Mouse (Mus musculus): ENCODE measurements around the gene Sparc. TPM values are rescaled to one million over a fixed set of nuclear protein-coding genes. Genes with fewer than 3 reads are reported as not detected.

Gene Sparc
- polyA plus RNA-seq, 1 experiment, result 90.9 TPM

DNA sequence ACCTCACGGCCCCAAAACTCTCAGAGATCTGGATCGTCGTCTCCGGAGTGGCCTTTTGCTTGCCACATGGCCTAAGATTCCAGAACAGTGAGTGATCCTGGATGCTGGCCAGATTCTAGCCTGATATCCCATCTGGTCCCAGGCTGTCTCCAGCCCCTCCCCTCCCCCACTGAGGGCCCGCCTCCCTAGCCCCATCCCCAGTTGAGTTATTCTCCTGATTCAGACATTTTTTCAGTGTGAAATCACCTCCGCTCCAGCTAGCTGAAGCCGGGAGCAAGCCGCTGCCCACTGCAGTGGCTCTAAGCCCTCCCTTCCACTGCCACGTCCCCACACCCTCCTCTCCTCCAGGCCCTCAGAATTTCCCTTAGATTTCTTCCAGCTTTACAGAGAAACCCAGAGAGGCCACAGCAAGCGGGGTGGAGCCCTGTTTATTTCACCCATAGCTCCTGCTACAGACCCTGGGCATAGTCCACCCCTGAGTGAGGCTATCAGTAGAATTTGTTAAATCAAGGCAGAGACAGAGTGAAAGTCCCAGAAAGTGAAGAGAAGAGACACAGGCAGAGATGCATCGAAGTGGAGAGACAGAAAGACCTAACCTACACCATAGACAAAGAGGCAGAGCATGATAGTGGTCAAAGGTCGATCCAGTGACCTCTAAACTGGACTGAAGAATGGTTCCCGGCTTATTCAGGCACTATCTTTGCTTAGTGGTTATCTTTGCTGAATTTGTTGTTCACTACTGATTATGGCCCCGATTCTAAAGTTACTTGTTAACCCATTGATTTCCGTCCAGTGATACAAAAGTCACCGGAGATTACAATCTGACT is 5.4 kb upstream of the Sparc start:
- no peak overlapping the region for H3K4me3 ChIP-seq (replicated peaks; ENCODE audit: control insufficient read depth, low read depth, low read length)
- 69% methylated on average over 16 of the region's 16 CpGs for WGBS
- H3K27ac ChIP-seq (ENCODE audit: control insufficient read depth, insufficient read depth, low read depth, low read length, poor library complexity), result no peak overlapping the region
- H3K4me1 ChIP-seq (ENCODE audit: control insufficient read depth, insufficient read depth, low read length), result no peaks in the 10 kb centered on the region; the same call in 1 of the 2 replicates
- no peak for TF ChIP-seq POLR2A (IDR thresholded peaks at IDR 0.05; ENCODE audit: borderline replicate concordance, control insufficient read depth, low read depth, low read length)
- TF ChIP-seq CTCF (IDR thresholded peaks at IDR 0.05; ENCODE audit: control insufficient read depth, insufficient read depth, low read length), result no peak

DNA sequence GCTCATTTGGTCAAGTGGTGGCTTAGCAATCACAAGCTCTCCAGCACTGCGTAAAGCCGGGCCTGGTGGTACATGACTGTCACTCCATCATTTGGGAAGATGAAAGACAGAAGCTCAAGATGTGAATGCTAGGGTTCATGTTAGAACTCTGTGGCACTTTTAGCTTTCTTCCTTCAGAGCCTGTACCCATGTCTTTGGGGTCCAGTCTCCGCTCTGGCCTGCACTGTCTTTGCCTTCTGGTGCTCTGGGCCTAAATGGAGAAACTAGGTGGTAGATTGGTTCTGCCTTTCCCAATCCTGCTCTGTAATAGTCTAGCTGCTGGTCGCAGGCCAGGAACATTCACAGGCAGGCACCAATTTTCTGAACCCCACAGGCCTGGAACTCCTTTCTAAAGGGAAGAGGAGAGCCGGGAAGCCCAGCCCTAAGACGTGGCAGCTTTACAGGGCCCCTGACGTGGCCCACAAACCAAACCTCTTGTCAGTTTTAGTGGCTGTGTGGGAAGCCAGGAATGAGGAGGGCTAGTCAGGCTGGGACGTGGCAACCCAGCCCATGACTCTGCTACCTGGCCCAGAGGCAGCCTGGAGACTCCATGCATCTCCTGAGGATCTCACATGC is 1.9 kb upstream of the Sparc start:
- Histone ChIP-seq H3K27ac (ENCODE audit: control insufficient read depth, insufficient read depth, low read depth, low read length, poor library complexity) (no peak overlapping the region), H3K4me3 (replicated peaks; ENCODE audit: control insufficient read depth, low read depth, low read length) (no peak overlapping the region), H3K4me1 (ENCODE audit: control insufficient read depth, insufficient read depth, low read length) (no peaks in the 10 kb centered on the region; the same call in 1 of the 2 replicates)
- 79% methylated on average over 8 of the region's 8 CpGs for WGBS
- TF ChIP-seq POLR2A (IDR thresholded peaks at IDR 0.05; ENCODE audit: borderline replicate concordance, control insufficient read depth, low read depth, low read length), result no peak
- TF ChIP-seq CTCF (IDR thresholded peaks at IDR 0.05; ENCODE audit: control insufficient read depth, insufficient read depth, low read length), result no peak

DNA sequence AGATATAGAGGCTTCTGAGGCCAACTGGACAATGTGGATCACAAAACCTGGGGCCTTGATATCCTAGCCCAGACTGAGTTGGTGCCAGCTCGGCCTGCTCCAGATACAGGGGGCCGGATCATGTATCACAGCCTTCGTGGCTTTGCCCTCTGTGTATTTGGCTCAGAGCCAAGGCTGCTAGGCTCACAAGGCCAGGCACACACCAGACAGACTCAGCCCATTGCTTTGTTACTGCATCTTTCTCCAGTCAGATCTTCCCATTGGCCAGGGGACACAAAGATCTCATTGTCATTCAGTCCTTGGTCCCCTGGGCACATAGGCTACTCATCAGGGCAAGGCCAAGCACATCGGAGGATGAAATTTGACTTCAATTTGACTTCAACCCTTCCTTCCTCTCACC is 773 bp upstream of the Sparc start:
- Histone ChIP-seq H3K4me3 (replicated peaks; ENCODE audit: control insufficient read depth, low read depth, low read length) (no peak overlapping the region), H3K27ac (ENCODE audit: control insufficient read depth, insufficient read depth, low read depth, low read length, poor library complexity) (no peak overlapping the region), H3K4me1 (ENCODE audit: control insufficient read depth, insufficient read depth, low read length) (no peaks in the 10 kb centered on the region; the same call in 1 of the 2 replicates)
- 46% methylated on average over 4 of the region's 4 CpGs for WGBS
- TF ChIP-seq CTCF (IDR thresholded peaks at IDR 0.05; ENCODE audit: control insufficient read depth, insufficient read depth, low read length) (no peak), POLR2A (IDR thresholded peaks at IDR 0.05; ENCODE audit: borderline replicate concordance, control insufficient read depth, low read depth, low read length) (no peak)

DNA sequence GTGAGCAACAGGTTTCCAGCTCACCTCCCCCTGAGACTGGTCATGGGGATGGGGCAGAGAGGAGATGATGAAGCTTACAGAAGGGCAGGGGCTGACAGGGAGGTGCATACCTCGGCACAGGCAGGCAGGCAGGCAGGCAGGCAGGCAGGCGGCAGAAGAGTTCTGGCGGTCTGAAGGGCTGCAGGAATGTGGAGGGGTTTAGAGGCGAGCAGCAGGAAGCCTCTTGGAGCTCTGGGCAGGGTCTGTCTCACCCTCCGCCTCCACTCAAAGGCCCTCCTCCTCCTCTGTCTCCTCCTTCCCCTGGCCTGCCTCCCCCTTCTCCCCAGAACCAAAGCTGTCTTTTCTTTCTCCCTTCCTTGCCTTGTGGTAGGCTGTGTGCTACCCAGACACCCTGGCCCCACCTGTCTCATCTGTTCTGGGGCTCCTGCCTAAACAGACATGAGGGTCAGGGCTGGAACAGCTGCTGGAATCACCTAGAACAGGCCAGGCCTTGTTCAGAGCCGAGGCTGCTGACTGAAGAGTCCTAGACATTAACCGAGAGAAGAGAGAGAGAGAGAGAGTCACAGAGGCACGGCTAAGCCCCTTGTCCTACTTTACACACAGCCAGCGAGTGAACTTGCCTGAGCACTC is 3.2 kb downstream of the Sparc start:
- no peaks in the 10 kb centered on the region; the same call in 1 of the 2 replicates for H3K4me1 ChIP-seq (ENCODE audit: control insufficient read depth, insufficient read depth, low read length)
- peak overlapping the region; percentile 26 for H3K4me3 ChIP-seq (replicated peaks; ENCODE audit: control insufficient read depth, low read depth, low read length)
- TF ChIP-seq CTCF (IDR thresholded peaks at IDR 0.05; ENCODE audit: control insufficient read depth, insufficient read depth, low read length) (no peak), POLR2A (IDR thresholded peaks at IDR 0.05; ENCODE audit: borderline replicate concordance, control insufficient read depth, low read depth, low read length) (no peak)
- peak overlapping the region; percentile 10; the same call in 1 of the 2 replicates for H3K27ac ChIP-seq (ENCODE audit: control insufficient read depth, insufficient read depth, low read depth, low read length, poor library complexity)
- WGBS, result 50% methylated on average over 9 of the region's 9 CpGs

DNA sequence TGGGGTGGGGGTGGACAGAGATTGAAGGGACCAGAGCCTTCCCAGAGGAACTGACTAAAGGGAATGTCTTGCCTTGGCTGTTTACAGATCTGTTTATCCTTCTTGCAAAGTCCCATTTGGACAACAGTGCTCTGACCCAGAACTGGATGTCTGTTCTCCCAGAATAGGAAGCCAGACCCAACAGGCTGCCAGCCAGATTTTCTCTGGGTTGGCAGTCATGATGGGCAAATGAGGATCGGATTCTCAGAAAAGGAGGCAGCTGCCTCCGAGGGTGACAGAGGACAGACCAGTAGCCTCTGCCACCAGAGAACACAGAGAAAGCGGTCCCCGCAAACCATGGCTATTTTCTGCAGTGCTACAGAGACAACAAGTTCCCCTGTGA is 3.7 kb downstream of the Sparc start:
- 61% methylated on average over 4 of the region's 4 CpGs for WGBS
- H3K4me1 ChIP-seq (ENCODE audit: control insufficient read depth, insufficient read depth, low read length), result no peaks in the 10 kb centered on the region; the same call in 1 of the 2 replicates
- H3K27ac ChIP-seq (ENCODE audit: control insufficient read depth, insufficient read depth, low read depth, low read length, poor library complexity), result peak overlapping the region; percentile 10; the same call in 1 of the 2 replicates
- TF ChIP-seq CTCF (IDR thresholded peaks at IDR 0.05; ENCODE audit: control insufficient read depth, insufficient read depth, low read length) (no peak), POLR2A (IDR thresholded peaks at IDR 0.05; ENCODE audit: borderline replicate concordance, control insufficient read depth, low read depth, low read length) (no peak)
- peak overlapping the region; percentile 26 for H3K4me3 ChIP-seq (replicated peaks; ENCODE audit: control insufficient read depth, low read depth, low read length)

DNA sequence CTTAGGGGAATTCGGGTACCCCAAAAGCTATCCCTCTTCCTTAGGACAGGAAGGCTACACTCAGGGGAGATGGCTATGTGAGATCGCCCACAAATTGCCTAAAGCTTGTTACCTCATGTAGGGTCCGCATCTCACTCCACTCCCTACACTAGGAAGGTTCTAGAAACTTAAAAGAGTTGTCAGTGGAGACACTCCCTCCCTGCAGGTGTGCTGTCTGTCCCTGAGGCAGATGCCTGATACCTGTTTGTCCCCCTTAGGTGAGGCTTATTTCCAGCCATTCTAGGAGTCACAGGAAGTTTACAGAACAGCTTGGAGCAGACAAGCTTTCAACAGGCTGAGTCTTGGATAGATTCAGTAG is 4.3 kb downstream of the Sparc start:
- TF ChIP-seq POLR2A (IDR thresholded peaks at IDR 0.05; ENCODE audit: borderline replicate concordance, control insufficient read depth, low read depth, low read length) (no peak), CTCF (IDR thresholded peaks at IDR 0.05; ENCODE audit: control insufficient read depth, insufficient read depth, low read length) (no peak)
- H3K4me3 ChIP-seq (replicated peaks; ENCODE audit: control insufficient read depth, low read depth, low read length), result no peak overlapping the region

DNA sequence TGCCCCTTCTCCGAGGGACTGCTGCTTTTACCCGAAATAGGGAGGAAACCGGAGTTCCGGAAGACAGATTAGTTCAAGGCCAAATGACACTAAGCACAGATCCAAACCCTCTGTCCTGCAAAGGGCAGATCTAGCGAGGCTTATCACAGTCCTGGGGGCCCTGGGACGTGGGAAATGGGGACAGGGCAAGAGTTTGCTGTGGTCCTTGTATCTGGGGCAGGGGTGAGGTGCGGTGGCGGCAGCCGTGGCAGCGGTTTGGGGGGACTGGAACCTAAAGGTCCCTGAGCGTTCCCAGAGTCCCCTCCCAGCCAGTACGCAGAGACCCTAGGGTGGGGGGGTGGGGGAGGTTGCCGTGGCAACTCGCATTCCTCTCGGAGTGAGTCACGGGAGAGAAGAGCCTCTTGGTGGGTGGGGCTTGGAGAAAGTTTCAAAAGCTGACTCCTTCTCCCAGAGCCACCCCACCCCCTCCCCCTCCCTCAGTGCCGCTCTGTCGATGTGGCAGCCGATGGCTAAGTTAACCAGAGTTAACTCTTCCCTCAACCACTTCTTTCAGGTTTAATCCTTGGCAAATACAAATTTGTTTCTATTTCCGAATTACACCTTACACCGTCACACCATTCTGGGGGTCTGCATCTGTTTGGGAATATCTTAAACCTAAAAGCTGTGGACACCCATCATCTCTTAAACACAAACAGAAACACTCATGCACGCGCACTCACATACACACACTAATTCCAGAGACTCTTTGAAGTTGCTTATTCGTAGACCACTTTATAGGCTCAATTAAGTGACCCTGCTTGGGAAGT is 4.9 kb downstream of the Sparc start:
- WGBS, result 12% methylated on average over 24 of the region's 24 CpGs
- TF ChIP-seq POLR2A (IDR thresholded peaks at IDR 0.05; ENCODE audit: borderline replicate concordance, control insufficient read depth, low read depth, low read length) (no peak), CTCF (IDR thresholded peaks at IDR 0.05; ENCODE audit: control insufficient read depth, insufficient read depth, low read length) (no peak)
- Histone ChIP-seq H3K27ac (ENCODE audit: control insufficient read depth, insufficient read depth, low read depth, low read length, poor library complexity) (no peak overlapping the region), H3K4me1 (ENCODE audit: control insufficient read depth, insufficient read depth, low read length) (no peaks in the 10 kb centered on the region), H3K4me3 (replicated peaks; ENCODE audit: control insufficient read depth, low read depth, low read length) (no peak overlapping the region)

More for the DNA sequence above, 4.3 kb downstream of the Sparc start:
- H3K27ac ChIP-seq (ENCODE audit: control insufficient read depth, insufficient read depth, low read depth, low read length, poor library complexity), result no peak overlapping the region
- H3K4me1 ChIP-seq (ENCODE audit: control insufficient read depth, insufficient read depth, low read length), result no peaks in the 10 kb centered on the region; the same call in 1 of the 2 replicates
- 46% methylated on average over 3 of the region's 3 CpGs for WGBS
